Mouse (Mus musculus) testis, adult 10 weeks (tissue): ENCODE measurements around the gene Eif4ebp2. TPM values are rescaled to one million over a fixed set of nuclear protein-coding genes. Genes with fewer than 3 reads are reported as not detected.

Experiments
- polyA plus RNA-seq: library from polyadenylated mRNA; stranded (reverse); fragments of 350-450 nt; fragmentation: Illumina TruSeq; extraction: RNeasy Lipid Tissue Mini Kit (QIAGEN cat#74804); gene quantifications from one replicate; pipeline ENCODE4 v1.2.3, GENCODE M21; 2014; ENCODE audit warnings: low read depth, low replicate concordance

The Eif4ebp2 gene
- polyA plus RNA-seq, result 8.2 TPM

DNA sequence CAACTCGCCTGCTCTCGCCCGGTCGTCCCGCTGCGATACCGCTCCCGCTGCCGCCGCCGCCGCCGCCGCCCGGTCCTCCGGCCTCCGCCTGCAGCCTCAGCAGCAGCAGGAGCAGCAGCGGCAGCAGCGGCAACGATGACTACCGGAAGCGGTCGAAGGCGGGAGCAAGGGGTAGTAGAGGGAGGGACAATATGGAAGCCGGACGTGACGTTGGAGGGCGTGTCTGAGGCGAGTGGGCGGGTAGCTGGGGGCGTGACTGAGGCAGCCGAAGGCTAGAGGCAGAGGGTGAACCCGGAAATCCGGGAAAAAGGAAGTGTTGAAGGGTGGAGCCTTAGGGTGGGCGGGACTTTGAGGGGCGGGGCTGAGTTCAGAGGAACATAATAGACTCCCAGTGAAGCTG lies at the start of gene Eif4ebp2:
Gene Eif4ebp2 (minus strand): TSS at position 17 of the 400 bp plus-strand sequence.

DNA sequence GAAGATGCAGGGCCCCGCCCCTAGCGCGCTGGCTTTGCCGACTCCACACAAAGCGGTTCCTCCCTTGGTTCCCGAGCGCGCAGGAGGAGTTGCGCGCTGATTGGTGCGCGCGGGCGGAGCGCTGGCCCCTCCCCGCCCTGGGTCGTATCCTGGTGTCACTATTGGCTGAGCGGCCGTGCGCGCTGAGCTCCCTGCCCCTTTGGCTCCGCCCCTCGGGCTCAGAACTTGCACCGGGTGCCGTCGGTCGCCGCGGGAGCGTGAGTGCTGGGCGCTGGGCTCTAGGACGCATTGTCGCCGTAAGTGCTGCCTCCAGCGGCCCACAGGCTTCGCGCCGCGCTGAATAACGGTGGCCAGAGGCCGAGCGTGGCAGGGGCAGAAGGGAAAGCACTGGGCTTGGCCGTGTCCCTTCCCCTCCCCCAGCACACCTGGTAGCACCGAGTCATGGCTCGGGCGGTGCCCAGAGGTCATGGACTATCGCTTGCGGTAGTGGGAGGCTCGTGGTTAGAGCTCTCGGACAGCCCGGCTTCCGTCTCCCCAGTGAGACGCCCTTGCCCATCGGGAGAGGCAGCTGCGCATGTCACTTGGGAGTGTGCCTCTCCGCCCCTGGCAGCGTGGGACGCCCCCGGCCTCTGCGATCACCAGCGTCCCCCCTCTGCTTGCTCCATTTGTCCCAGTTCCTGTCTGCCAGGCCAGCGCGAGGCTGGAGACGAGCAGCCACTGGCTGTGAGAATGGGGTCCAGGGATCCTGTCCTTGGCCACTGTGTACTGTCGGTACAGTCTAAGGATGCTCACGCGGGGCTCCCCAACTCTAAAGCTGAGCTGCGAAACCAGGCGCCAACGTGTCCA lies 23.4 kb upstream of the Eif4ebp2 start, which contains the start of gene Lrrc20:
Gene Lrrc20 (plus strand): TSS at position 208 of the 846 bp plus-strand sequence.

GRCm38 (mm10) chr10:61417672-61418071 lies 34.8 kb downstream of the Eif4ebp2 start, which contains the start of gene Nodal:
Gene Nodal, plus strand, starts transcription at chr10:61417972.

DNA sequence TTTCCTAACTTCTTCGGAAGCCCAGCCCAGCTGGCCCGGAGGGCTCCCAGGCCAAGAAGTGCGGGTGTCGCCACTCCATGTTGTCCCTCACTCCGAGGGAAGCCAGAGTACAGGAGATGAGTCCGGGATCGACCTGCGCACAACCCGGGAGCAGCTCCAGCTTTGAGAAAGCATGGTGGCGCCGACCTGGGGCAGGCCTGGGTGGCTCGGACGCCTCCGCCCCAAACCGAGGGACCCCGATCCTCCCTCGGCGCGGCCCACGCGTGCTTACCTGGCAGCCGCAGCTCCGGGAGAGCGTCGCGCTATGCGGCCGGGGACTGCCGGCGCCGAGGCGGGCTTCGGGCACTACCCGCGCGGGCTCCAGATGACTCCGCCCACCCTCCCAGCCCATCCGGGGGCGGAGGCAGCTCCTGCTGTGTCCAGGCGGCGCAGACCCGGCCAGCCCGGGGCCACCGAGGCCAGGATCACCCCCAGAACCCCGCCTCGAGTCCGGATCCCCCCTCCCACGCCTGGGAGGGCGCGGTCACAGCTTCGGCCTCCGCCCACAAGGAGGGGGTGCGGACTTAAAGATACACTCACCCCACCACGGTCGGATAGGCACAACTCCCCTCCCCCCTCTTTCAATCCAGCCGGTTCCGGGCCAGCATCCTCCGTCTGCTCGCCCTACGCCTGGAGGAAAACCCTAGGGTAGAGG lies 69.3 kb downstream of the Eif4ebp2 start, which contains the start of gene Pald1:
Gene Pald1 (minus strand): TSS at position 510 of the 694 bp plus-strand sequence.

Other genes with a start within 250 kb of the Eif4ebp2 start
- not detected for gene Adamts14, start 179.2 kb downstream of the Eif4ebp2 start, polyA plus RNA-seq
- not detected for gene Prf1, start 154.8 kb downstream of the Eif4ebp2 start, polyA plus RNA-seq
- gene Pald1, start 69.1 kb downstream of the Eif4ebp2 start, polyA plus RNA-seq, result 0.99 TPM
- not detected for gene Nodal, start 34.7 kb downstream of the Eif4ebp2 start, polyA plus RNA-seq
- gene Lrrc20, start 23.1 kb upstream of the Eif4ebp2 start, polyA plus RNA-seq, result 1.1 TPM
- gene Npffr1, start 142.8 kb upstream of the Eif4ebp2 start, polyA plus RNA-seq, result not detected
- 27.5 TPM for gene Ppa1, start 195.9 kb upstream of the Eif4ebp2 start, polyA plus RNA-seq
- 241 TPM for gene Sar1a, start 227.6 kb upstream of the Eif4ebp2 start, polyA plus RNA-seq
- gene Tysnd1, start 242.9 kb upstream of the Eif4ebp2 start, polyA plus RNA-seq, result 0.91 TPM